Mouse (Mus musculus): ENCODE measurements around the gene Stxbp1. TPM values are rescaled to one million over a fixed set of nuclear protein-coding genes. Genes with fewer than 3 reads are reported as not detected.

Gene Stxbp1
- total RNA-seq, 2 experiments from 2014 or later, result 21.5 to 30.6 TPM

GRCm38 (mm10) chr2:32788581-32788980 is 58.5 kb downstream of the Stxbp1 start:
- DNase-seq, result no peak

- peak in 1 of 2 experiments; percentile 37 for DNase-seq
Measured at GRCm38 (mm10) chr2:32787176-32787575, 59.9 kb downstream of the Stxbp1 start.

- no peak for DNase-seq
Measured at GRCm38 (mm10) chr2:32784048-32784681, 62.9 kb downstream of the Stxbp1 start, which contains the start of gene Cfap157. Gene Cfap157, minus strand, starts transcription at chr2:32784428.

- DNase-seq, result no peak
Measured at GRCm38 (mm10) chr2:32781710-32782109, 65.3 kb downstream of the Stxbp1 start.

- no peak for DNase-seq
Measured at GRCm38 (mm10) chr2:32779714-32780113, 67.3 kb downstream of the Stxbp1 start.

GRCm38 (mm10) chr2:32779131-32779530 is 67.9 kb downstream of the Stxbp1 start:
- peak; percentile 67 to 70 for DNase-seq

- no peak for DNase-seq
Measured at GRCm38 (mm10) chr2:32778081-32778480, 69.0 kb downstream of the Stxbp1 start.

GRCm38 (mm10) chr2:32776192-32776591 is 70.9 kb downstream of the Stxbp1 start:
- DNase-seq, result peak in 1 of 2 experiments; percentile 18

GRCm38 (mm10) chr2:32775359-32776074 is 71.5 kb downstream of the Stxbp1 start, which contains the start of the genes Ttc16 and Ptrh1:
Gene Ttc16, minus strand, starts transcription at chr2:32775633.
Gene Ptrh1, plus strand, starts transcription at chr2:32775786.
- DNase-seq, result peak; percentile 99

- no peak for DNase-seq
Measured at GRCm38 (mm10) chr2:32772626-32773279, 74.3 kb downstream of the Stxbp1 start.

GRCm38 (mm10) chr2:32771886-32772285 is 75.2 kb downstream of the Stxbp1 start:
- DNase-seq, result no peak

- DNase-seq, result no peak
Measured at GRCm38 (mm10) chr2:32769327-32770085, 77.5 kb downstream of the Stxbp1 start.

- DNase-seq, result no peak
Measured at GRCm38 (mm10) chr2:32768661-32769285, 78.3 kb downstream of the Stxbp1 start.

GRCm38 (mm10) chr2:32767241-32767640 is 79.8 kb downstream of the Stxbp1 start:
- DNase-seq, result no peak

GRCm38 (mm10) chr2:32763353-32763752 is 83.7 kb downstream of the Stxbp1 start:
- DNase-seq, result no peak

- DNase-seq, result no peak
Measured at GRCm38 (mm10) chr2:32761859-32762258, 85.2 kb downstream of the Stxbp1 start.

- DNase-seq, result no peak
Measured at GRCm38 (mm10) chr2:32761361-32761760, 85.7 kb downstream of the Stxbp1 start.

- DNase-seq, result no peak
Measured at GRCm38 (mm10) chr2:32759001-32759400, 88.0 kb downstream of the Stxbp1 start.

- no peak for DNase-seq
Measured at GRCm38 (mm10) chr2:32758503-32758902, 88.5 kb downstream of the Stxbp1 start.

- DNase-seq, result peak; percentile 98
Measured at GRCm38 (mm10) chr2:32757056-32757845, 89.8 kb downstream of the Stxbp1 start, which contains the start of gene Tor2a. Gene Tor2a, plus strand, starts transcription at chr2:32757234.

- no peak for DNase-seq
Measured at GRCm38 (mm10) chr2:32756674-32757055, 90.4 kb downstream of the Stxbp1 start.

Measured in adrenal gland, postnatal 36 days (tissue).